Mouse (Mus musculus): Measurements from ENCODE around the gene Zfp454. TPM values are rescaled to one million over a fixed set of nuclear protein-coding genes. Genes with fewer than 3 reads are reported as not detected.

The Zfp454 gene
- not detected for polyA plus RNA-seq (2017; shearing (Covaris generic))

DNA sequence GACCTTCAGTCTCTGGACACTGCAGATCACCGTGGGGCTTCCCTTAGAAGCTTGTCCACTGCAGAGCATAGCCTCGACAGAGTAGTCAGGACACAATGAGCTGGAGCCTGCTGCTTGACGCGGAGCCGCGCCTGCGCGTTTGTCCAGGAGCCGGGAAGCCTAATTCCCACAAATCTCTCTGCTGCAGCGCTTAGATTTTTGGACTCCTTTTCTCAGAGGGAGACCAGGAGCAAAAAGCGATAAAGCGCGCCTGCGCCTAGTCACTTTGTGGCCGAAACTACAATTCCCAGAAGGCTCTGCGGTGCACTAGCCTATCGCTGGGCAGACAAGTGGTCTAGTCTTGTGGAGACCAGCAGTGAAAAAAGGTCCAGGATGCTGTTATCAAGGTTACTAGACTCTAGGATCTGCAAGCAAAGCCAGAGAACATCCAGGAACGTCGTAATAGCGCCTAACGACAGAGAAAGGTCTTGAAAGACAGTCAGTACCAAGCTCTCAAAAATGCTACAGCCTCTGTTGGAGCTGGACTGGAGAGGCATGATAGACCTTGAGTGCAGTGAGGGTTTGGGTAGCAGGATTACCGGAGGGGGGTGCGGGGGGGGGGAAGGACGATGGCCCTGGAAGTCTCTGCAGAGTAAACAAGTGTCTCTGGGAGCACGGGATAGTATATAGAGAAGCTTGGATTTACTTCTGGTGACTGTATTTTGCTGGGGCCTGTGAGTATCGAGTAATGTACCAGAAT, at the start of gene Zfp454:
Zfp454 (minus strand) TSS at position 262 of the 739 bp plus-strand sequence.

DNA sequence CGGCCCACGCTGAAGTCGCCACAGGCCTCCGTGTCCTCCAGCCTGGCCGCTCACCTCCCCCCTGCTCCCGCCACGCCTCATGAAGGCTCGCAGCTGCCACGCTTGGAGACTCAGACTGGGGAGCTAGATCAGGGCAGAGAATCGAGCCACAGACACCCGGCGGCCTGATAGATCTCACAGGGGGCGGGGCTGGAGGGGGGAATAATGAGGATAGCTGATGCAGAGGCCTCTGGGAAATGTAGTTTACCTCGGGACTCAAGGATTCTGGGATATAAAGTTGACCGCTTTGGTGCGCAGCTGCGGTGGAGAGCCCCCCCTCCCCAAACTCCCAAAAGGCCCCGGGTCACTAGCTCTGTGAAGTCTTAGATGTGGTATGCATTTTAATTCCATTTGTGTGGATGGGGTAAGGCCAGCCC, 44.0 kb upstream of the Zfp454 start, which contains the start of gene Zfp354b:
Zfp354b (minus strand) TSS at position 183 of the 416 bp plus-strand sequence.

DNA sequence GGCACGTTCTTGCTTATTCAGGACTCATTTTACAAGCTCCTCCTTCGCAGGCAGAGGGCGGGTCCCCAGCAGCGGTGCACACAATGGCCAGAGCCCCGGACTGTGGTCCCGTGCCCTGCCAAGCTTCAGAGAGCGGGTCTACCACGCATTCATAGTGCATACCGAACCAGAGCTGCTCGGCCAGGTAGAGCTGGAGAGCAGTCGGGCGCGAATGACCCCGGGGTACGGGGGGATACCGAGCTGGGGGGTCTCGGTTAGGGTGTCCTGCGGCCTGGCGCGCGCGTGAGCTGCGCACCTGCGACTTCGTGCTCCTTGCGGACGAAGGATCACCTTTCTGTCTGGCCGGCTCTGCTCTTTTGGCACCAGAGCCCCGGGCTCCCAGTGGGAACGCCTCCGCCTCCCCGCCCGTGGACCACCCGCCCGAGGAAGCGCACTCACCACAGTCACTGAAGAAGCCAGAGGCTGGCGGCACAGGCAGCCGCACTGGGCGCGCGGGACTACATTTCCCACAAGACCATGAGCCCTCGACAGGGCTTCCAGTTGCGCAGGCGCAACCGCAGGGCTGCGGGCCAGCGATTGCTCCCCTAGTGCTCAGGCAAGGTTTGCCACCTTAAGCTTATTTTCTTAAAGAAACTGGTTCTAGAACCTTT, 28.3 kb upstream of the Zfp454 start, which contains the start of gene Zfp2:
Zfp2 (minus strand) TSS at position 495 of the 650 bp plus-strand sequence.

DNA sequence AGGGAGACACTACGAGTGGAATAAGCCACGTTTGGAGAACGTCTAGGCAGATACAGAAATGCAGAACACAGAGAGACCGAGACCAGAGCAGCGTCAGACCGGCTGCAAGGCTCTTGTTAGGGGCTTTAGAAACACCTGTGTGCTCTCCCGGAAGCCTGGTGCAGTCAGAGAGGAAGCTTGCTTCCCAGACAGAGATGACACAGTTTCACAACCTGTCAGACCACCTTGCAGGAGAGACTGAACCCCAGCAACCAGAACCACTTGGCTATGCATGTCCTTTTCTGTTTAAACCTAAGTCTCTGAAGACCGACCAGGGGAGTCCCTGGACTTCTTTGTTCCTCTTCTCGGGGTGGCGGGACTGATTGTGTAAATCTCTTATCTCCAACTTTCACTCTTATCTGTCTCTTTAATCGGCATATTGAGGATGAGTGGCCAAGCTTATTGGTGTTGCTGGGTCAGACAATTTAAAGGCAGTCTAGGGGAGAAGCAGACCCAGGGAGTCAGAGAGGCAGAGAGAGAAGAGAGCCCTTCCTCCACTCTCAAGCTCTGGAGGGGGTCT, 37.2 kb downstream of the Zfp454 start, which contains the start of gene Grm6:
Grm6 (plus strand) TSS at position 509 of the 559 bp plus-strand sequence.

DNA sequence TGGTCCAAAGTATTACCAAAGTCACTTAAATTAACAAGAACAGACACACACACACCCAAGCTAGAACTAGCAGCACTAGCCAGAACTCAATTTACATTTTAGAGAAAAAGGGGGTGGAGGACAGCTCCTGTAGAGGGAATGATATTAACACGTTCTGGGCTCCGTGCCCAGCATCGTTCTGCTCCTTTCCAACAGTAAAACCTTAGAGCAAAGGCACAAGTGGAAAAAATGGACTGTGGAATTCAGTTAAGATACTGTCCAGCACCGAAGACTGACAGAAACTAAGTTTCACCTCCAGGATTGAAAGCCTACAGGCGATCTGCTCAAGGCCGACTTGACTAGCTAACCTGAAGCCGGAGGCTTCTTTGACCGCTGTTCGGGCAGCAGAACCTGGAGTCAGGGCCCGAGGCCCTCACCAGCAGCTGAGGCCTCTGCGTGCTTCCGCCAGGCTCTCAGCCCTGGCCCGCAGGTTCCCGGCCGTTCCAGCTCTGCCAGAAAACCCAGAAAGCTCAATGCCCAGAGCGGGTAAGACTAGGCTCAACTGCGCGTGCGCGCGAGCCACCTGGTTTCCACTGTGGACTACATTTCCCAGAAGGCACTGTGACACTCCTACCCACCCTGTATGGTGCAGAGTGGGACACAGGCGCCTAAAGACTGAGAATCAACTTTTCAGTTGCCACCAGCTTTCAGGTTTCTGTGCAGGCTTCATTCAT, 46.3 kb downstream of the Zfp454 start, which contains the start of gene Zfp879:
Zfp879 (minus strand) TSS at position 530 of the 713 bp plus-strand sequence.

DNA sequence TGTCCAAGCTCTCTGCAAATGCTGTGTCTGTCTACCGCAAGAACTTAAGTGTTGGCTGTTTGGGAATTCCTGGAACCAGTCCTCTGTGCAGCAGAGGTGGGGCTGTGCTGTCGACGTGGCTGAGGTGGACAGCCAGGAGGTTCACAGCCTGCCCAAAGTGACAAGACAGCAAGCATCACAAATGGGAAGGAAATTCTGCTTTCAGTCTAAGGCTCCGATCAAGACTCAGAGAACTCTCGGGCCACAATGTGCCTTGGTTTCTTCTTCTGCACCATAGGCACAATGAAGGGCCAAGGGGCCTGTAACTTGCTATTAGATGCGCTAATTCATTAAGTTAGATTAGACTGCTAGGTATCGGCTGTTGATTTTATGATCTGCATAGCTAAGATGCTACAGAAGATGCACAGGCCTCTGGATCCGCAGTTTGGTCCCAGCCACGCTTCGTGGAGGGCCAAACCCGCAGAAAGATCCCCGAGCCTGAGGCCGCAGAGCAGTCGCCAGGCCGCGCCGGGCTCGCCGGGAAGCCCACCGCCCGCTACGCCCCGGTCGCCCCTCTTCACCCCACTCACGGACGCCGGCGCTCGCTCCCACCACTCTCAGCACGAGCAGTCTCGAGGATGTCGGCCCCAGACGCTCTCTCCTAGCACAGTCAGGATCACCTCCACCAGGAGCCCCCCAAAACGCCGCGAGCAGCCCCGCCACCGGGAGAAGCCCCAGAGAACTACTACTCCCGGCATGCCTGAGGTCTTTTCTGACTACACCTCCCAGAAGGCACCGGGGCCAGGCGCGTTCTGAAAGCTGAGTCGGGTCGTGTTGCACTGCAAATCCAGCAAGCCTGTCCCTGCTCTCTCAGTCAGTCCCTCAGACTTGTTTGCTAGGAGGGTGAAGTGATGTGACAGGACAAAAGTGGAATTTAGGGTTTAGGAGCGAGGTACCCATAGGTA, 60.2 kb downstream of the Zfp454 start, which contains the start of gene Zfp354c:
Zfp354c (minus strand) TSS at position 715 of the 944 bp plus-strand sequence.

Other genes starting within 250 kb of the Zfp454 start
- gene Zfp354c, start 59.9 kb downstream of the Zfp454 start, polyA plus RNA-seq (2017; shearing (Covaris generic)), result 1 to 10 TPM; 1.3 to 5.0 TPM
- gene Zfp879, start 46.1 kb downstream of the Zfp454 start, polyA plus RNA-seq (2017; shearing (Covaris generic)), result under 1 TPM in 1 of 2 experiments, not detected in 1; 0.88 TPM
- gene Grm6, start 37.0 kb downstream of the Zfp454 start, polyA plus RNA-seq (2017; shearing (Covaris generic)), result under 1 TPM in 1 of 2 experiments, not detected in 1; 0.32 TPM
- gene Zfp2, start 28.5 kb upstream of the Zfp454 start, polyA plus RNA-seq (2017; shearing (Covaris generic)), result 1 to 10 TPM in 1 of 2 experiments, under 1 TPM in 1; 0.33 to 1.5 TPM
- under 1 TPM in 1 of 2 experiments, not detected in 1; 0.66 TPM for gene Zfp354b, start 44.0 kb upstream of the Zfp454 start, polyA plus RNA-seq (2017; shearing (Covaris generic))
- gene 4933414I15Rik, start 56.1 kb upstream of the Zfp454 start, polyA plus RNA-seq (2017; shearing (Covaris generic)), result under 1 TPM in 1 of 2 experiments, not detected in 1; 0.41 TPM
- gene Prop1, start 66.1 kb upstream of the Zfp454 start, polyA plus RNA-seq (2017; shearing (Covaris generic)), result not detected
- not detected for gene Olfr1378, start 78.9 kb upstream of the Zfp454 start, polyA plus RNA-seq (2017; shearing (Covaris generic))
- under 1 TPM in 1 of 2 experiments, not detected in 1; 0.41 TPM for gene Olfr1377, start 94.3 kb upstream of the Zfp454 start, polyA plus RNA-seq (2017; shearing (Covaris generic))
- not detected for gene Olfr51, start 115.9 kb upstream of the Zfp454 start, polyA plus RNA-seq (2017; shearing (Covaris generic))
- under 1 TPM in 1 of 2 experiments, not detected in 1; 0.06 TPM for gene Olfr54, start 126.6 kb upstream of the Zfp454 start, polyA plus RNA-seq (2017; shearing (Covaris generic))
- gene Olfr1375, start 160.5 kb upstream of the Zfp454 start, polyA plus RNA-seq (2017; shearing (Covaris generic)), result not detected
- not detected for gene Zfp354a, start 171.6 kb upstream of the Zfp454 start, polyA plus RNA-seq (2017; shearing (Covaris generic))